Comparison of ENCODE assay signal across 13 mouse cellular contexts in the genomic region with DNA sequence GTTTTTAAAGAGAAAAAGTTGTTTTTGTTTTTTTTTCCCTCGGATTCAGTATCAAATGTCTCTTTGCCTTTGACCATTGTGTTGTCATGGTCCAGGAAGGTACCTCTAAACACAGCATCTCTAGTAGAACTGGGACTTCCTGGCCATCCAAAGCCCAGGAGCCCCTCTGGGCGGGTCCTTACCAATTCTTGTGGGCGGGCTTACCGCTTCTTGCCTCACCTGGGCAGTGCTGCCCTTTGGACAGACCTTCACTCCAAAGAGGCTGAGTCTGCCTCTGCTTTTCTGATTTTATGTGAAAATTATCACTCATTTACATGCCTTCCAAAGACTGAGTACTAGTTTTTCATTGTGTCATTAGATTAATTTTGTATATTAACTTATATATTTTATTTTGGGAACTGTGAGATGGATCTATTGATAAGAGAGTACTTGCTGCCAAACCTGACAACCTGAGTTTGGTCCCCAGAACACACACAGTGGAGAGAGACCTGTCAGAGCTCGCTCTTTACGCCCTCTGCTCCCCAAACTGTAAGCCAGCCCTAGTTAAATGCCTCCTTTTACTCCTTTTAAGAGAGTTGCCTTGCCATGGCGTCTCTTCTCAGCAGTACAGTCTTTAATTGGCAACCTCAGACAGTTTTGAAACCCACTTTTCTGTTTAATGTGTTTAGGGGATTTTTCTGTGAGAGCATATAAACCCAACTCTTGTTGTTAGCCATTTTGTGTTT.
"Had no signal": no experiment of that assay in that cellular context is flagged by ENCODE, and none has a peak within 500 bp of the region (broad histone marks: within the 10 kb centered on the region; RNA-seq: fewer than 3 reads in every experiment).

No protein-coding gene starts in this region.

- H3K36me3 ChIP-seq: limb, embryonic 15.5 days; liver, embryonic 12.5 days; midbrain, embryonic 10.5 days; midbrain, embryonic 15.5 days; neural tube, embryonic 13.5 days; stomach, embryonic 15.5 days had no signal

- H3K27me3 ChIP-seq: limb, embryonic 15.5 days; liver, embryonic 12.5 days; midbrain, embryonic 15.5 days; neural tube, embryonic 13.5 days; stomach, embryonic 15.5 days had no signal

- H3K9ac ChIP-seq: limb, embryonic 15.5 days; liver, embryonic 12.5 days; lung, embryonic 14.5 days; midbrain, embryonic 15.5 days; neural tube, embryonic 13.5 days; stomach, embryonic 15.5 days had no signal

- DNase-seq: kidney, adult 8-10 months; left cerebral cortex, postnatal 4 days; lung, embryonic 14.5 days; lung, postnatal 10 days; lung, postnatal 4 days; thymus, adult 2 months; thymus, postnatal 25 days had no signal

- H3K27ac ChIP-seq: limb, embryonic 15.5 days; liver, embryonic 12.5 days; midbrain, embryonic 10.5 days; midbrain, embryonic 15.5 days; neural tube, embryonic 13.5 days; stomach, embryonic 15.5 days had no signal

- H3K9me3 ChIP-seq: limb, embryonic 15.5 days; liver, embryonic 12.5 days; midbrain, embryonic 10.5 days; midbrain, embryonic 15.5 days; neural tube, embryonic 13.5 days; stomach, embryonic 15.5 days had no signal

- H3K4me2 ChIP-seq: limb, embryonic 15.5 days; liver, embryonic 12.5 days; lung, embryonic 14.5 days; midbrain, embryonic 15.5 days; neural tube, embryonic 13.5 days; stomach, embryonic 15.5 days had no signal

- ATAC-seq: liver, embryonic 12.5 days; midbrain, embryonic 15.5 days had no signal

- H3K4me1 ChIP-seq: midbrain, embryonic 10.5 days; stomach, embryonic 15.5 days had no signal

- H3K4me3 ChIP-seq: limb, embryonic 15.5 days; liver, embryonic 12.5 days; midbrain, embryonic 10.5 days; midbrain, embryonic 15.5 days; neural tube, embryonic 13.5 days; stomach, embryonic 15.5 days had no signal
